Mouse (Mus musculus): ENCODE data around the gene Spop. TPM values are rescaled to one million over a fixed set of nuclear protein-coding genes. Genes with fewer than 3 reads are reported as not detected.

The Spop gene
- polyA plus RNA-seq, 1 experiment from 2014 or later, result 112 TPM

DNA sequence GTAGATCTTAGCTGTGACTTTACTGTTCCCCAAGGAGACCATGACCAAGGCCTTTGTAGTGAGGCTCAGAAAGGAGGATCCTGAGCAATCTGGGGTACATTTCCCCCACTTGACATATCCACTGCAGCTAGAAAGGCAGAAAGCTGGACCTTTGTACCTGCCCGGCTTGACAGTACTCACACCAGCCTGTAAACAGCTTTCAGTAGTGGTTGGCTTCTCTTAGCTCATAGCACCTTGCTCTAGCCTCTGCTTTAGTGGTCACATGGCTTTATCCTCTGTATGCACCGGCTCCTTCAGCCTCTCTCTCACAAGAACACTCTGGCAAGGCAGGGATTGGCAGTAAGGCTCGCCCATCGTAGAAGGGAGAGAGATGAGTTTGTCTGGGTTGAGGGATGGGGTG lies 45.0 kb upstream of the Spop start:
- Histone ChIP-seq H3K9me3 (ENCODE audit: low read depth, low read length) (no peaks in the 10 kb centered on the region), H3K27me3 (ENCODE audit: insufficient read depth, low read length) (no peaks in the 10 kb centered on the region), H3K4me1 (ENCODE audit: insufficient read depth) (no peaks in the 10 kb centered on the region), H3K36me3 (ENCODE audit: insufficient read depth) (peaks cover 17% of the 10 kb centered on the region; the same call in 1 of the 2 replicates), H3K4me2 (no peak overlapping the region), H3K4me3 (ENCODE audit: low read depth, low read length) (no peak overlapping the region), H3K27ac (ENCODE audit: low read depth) (no peak overlapping the region), H3K9ac (no peak overlapping the region)
- no peak for TF ChIP-seq CTCF (IDR thresholded peaks at IDR 0.05; ENCODE audit: low read depth)
- WGBS, result 87% methylated on average over 4 of the region's 4 CpGs
- DNase-seq, result no peak
- no peak for ATAC-seq (ENCODE audit: insufficient read depth)

DNA sequence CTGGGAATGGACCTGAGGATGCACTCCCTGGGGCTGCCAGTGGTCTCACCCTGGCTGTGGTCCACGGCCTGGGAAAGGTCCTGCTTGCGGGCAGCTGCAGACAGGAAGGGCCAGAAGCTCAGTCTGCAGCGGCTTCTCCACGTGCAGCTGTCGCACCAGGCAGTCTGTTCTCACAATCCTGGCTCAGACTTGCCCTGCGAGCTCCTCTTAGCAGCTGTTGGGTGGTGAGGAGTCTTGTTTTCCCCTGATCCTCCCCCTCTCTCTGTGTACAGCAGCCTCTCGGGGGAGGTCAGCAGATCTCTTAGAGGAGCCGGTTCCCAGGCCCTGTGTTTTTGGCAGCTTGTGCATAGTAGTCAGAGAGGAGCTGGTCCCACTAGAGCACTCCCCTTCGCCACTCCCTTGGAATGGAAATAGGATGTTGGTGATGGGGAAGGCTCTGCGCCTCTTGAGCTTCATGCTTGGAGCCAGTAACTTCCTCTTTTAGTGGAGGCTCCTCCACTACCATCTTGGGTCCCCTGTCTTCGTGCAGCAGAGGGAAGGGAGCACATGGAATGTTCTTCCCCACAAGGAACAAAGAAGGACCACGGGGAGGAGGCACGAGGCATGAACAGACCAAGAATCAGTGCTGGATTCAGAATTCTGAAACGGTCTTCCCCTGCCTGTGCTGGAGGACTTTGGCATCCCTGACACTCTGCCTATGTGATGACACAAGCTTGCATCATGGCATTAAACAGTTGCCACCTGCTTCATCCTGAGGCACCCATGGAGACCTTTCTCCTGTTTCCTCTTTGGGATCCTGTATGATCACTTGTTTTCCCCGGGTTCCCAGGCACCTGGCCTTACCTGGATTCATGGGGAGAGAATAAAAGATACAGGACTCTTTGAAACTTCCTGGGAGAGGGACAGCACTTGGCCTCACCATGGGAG lies 43.7 kb upstream of the Spop start:
- H3K27me3 ChIP-seq (ENCODE audit: insufficient read depth, low read length), result no peaks in the 10 kb centered on the region
- no peaks in the 10 kb centered on the region for H3K9me3 ChIP-seq (ENCODE audit: low read depth, low read length)
- no peak overlapping the region for H3K9ac ChIP-seq
- no peaks in the 10 kb centered on the region for H3K4me1 ChIP-seq (ENCODE audit: insufficient read depth)
- ATAC-seq (ENCODE audit: insufficient read depth) (peak; percentile 67), DNase-seq (peak; percentile 66)
- 54% methylated on average over 15 of the region's 15 CpGs for WGBS
- no peak for TF ChIP-seq CTCF (IDR thresholded peaks at IDR 0.05; ENCODE audit: low read depth)
- no peak overlapping the region for H3K4me3 ChIP-seq (ENCODE audit: low read depth, low read length)
- peaks cover 27% of the 10 kb centered on the region; the same call in 1 of the 2 replicates for H3K36me3 ChIP-seq (ENCODE audit: insufficient read depth)
- no peak overlapping the region for H3K4me2 ChIP-seq
- 0 out of 2 replicates have a peak overlapping the region, but pooled peaks have one; percentile 27 for H3K27ac ChIP-seq (ENCODE audit: low read depth)

DNA sequence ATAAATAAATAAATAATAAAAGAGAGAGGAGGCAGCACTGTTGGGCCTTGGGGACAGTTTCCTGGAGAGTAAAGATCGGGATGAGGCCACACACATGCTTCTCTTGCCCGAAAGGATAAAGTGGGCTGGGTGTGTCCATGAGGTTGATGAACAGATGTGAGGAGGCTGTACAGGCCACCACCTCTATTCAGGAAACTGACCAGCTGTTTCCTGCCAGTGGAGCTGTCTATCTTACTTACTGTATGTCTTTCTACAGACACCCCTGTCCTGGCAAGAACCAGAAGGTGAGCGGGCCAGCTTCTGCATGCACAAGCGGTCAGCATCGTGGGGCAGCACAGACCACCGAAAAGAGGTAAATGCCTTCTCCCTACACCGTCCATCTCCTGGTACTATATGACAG lies 42.7 kb upstream of the Spop start:
- Histone ChIP-seq H3K27ac (ENCODE audit: low read depth) (no peak overlapping the region), H3K27me3 (ENCODE audit: insufficient read depth, low read length) (no peaks in the 10 kb centered on the region), H3K36me3 (ENCODE audit: insufficient read depth) (peaks cover 36% of the 10 kb centered on the region; the same call in 1 of the 2 replicates), H3K4me3 (ENCODE audit: low read depth, low read length) (no peak overlapping the region), H3K4me2 (no peak overlapping the region), H3K4me1 (ENCODE audit: insufficient read depth) (no peaks in the 10 kb centered on the region), H3K9ac (no peak overlapping the region), H3K9me3 (ENCODE audit: low read depth, low read length) (no peaks in the 10 kb centered on the region)
- DNase-seq, result no peak
- WGBS, result 85% methylated on average over 7 of the region's 7 CpGs
- TF ChIP-seq CTCF (IDR thresholded peaks at IDR 0.05; ENCODE audit: low read depth), result no peak
- ATAC-seq (ENCODE audit: insufficient read depth), result no peak

DNA sequence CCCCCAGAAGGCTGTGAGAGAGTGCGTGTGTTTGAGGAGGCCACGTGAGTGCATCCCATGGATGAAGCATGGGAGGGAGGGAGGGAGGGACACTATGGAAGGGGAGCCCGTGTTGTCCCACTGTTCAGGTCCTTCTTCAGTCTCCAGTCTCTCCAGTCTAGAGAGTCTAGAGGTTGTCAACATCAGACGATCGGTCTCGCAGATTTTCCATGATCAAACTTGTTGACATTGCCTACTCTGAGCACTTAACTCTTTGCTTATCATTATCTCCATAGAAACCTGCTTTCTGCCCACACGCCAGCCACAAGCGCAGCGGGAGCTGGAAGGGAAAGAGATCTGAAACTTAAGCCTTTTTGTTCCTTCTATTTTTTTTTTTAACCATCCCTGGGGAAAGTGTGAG lies 35.0 kb upstream of the Spop start:
- Histone ChIP-seq H3K9ac (no peak overlapping the region), H3K4me3 (ENCODE audit: low read depth, low read length) (no peak overlapping the region), H3K9me3 (ENCODE audit: low read depth, low read length) (no peaks in the 10 kb centered on the region), H3K36me3 (ENCODE audit: insufficient read depth) (peaks cover 63% of the 10 kb centered on the region), H3K4me1 (ENCODE audit: insufficient read depth) (no peaks in the 10 kb centered on the region), H3K27ac (ENCODE audit: low read depth) (no peak overlapping the region), H3K27me3 (ENCODE audit: insufficient read depth, low read length) (no peaks in the 10 kb centered on the region), H3K4me2 (no peak overlapping the region)
- peak; percentile 23 for DNase-seq
- TF ChIP-seq CTCF (IDR thresholded peaks at IDR 0.05; ENCODE audit: low read depth), result no peak
- WGBS, result 59% methylated on average over 9 of the region's 9 CpGs
- no peak for ATAC-seq (ENCODE audit: insufficient read depth)

DNA sequence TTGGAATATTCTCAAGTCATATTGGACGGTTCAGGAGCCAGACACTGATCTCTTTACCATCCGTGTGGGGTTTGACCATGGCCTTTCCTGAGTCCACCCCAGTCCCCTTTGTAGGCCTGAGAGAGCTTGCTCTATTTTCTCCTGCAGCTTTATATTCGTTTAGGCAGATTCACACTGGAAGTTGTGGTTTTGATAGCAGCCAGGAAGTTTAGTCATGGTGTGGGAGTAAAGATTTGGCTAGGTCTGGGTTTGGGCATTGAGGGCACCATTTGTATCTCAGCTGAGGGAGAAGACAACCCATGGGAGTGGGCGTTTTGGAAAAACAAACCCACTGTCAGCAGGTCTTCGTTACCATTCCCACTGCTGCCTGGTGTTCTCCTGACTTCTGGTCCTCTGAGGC lies 34.3 kb upstream of the Spop start:
- no peak overlapping the region for H3K27ac ChIP-seq (ENCODE audit: low read depth)
- H3K9me3 ChIP-seq (ENCODE audit: low read depth, low read length), result no peaks in the 10 kb centered on the region
- no peak for ATAC-seq (ENCODE audit: insufficient read depth)
- H3K36me3 ChIP-seq (ENCODE audit: insufficient read depth), result peaks cover 60% of the 10 kb centered on the region
- WGBS, result 68% methylated on average over 5 of the region's 5 CpGs
- no peaks in the 10 kb centered on the region for H3K4me1 ChIP-seq (ENCODE audit: insufficient read depth)
- no peaks in the 10 kb centered on the region for H3K27me3 ChIP-seq (ENCODE audit: insufficient read depth, low read length)
- DNase-seq, result no peak
- H3K4me3 ChIP-seq (ENCODE audit: low read depth, low read length), result no peak overlapping the region
- no peak for TF ChIP-seq CTCF (IDR thresholded peaks at IDR 0.05; ENCODE audit: low read depth)
- no peak overlapping the region for H3K9ac ChIP-seq
- no peak overlapping the region for H3K4me2 ChIP-seq

DNA sequence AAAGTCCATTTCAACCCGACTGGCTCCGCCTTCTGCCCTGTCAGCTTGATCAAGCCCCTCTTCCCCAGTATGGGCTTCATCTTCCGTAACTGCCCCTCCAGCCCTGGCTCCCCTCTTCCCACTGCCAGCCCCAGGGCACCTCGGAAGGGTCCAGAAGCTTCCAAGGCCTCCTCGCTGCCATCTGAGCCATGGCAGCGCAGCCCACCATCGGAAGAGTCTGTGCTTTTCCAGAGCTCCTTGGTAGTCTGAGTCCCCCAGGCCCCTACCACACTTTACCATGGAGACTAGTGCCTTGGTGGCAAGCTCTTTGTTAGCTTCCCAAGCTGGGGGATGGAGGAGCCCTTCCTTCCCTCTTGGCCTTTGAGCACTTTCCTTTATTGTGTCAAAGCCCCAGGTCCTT lies 33.2 kb upstream of the Spop start:
- Histone ChIP-seq H3K27ac (ENCODE audit: low read depth) (no peak overlapping the region), H3K9me3 (ENCODE audit: low read depth, low read length) (no peaks in the 10 kb centered on the region), H3K4me3 (ENCODE audit: low read depth, low read length) (no peak overlapping the region), H3K9ac (no peak overlapping the region), H3K36me3 (ENCODE audit: insufficient read depth) (peaks cover 48% of the 10 kb centered on the region), H3K27me3 (ENCODE audit: insufficient read depth, low read length) (no peaks in the 10 kb centered on the region), H3K4me1 (ENCODE audit: insufficient read depth) (peaks cover 3% of the 10 kb centered on the region; the same call in 1 of the 2 replicates), H3K4me2 (no peak overlapping the region)
- no peak for DNase-seq
- ATAC-seq (ENCODE audit: insufficient read depth), result no peak
- TF ChIP-seq CTCF (IDR thresholded peaks at IDR 0.05; ENCODE audit: low read depth), result no peak
- WGBS, result 92% methylated on average over 7 of the region's 7 CpGs

DNA sequence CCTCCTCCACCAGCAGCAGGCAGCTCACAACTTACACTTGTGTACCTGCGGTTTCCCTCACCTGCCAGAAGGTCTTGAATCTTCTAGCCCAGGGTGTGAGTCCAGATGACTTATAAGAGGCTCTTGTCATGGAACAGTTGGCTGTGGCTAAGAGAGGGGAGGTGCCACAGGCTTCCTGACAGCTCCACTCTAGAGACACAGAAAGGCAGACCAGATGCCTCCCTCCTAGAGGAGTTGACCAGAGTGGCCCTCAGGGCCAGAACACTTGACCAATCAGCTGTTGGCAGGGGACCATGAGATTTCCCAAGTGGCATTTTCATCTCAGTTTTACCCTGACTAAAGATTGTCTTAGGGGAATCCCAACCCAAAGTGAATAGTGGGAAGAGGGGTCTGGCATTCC lies 32.7 kb upstream of the Spop start:
- H3K36me3 ChIP-seq (ENCODE audit: insufficient read depth), result peaks cover 44% of the 10 kb centered on the region
- H3K4me1 ChIP-seq (ENCODE audit: insufficient read depth), result peaks cover 5% of the 10 kb centered on the region; the same call in 1 of the 2 replicates
- WGBS, result 92% methylated on average over 1 of the region's 1 CpGs
- H3K4me2 ChIP-seq, result no peak overlapping the region
- H3K9ac ChIP-seq, result no peak overlapping the region
- H3K4me3 ChIP-seq (ENCODE audit: low read depth, low read length), result no peak overlapping the region
- DNase-seq, result no peak
- H3K27ac ChIP-seq (ENCODE audit: low read depth), result no peak overlapping the region
- no peaks in the 10 kb centered on the region for H3K27me3 ChIP-seq (ENCODE audit: insufficient read depth, low read length)
- H3K9me3 ChIP-seq (ENCODE audit: low read depth, low read length), result no peaks in the 10 kb centered on the region
- no peak for TF ChIP-seq CTCF (IDR thresholded peaks at IDR 0.05; ENCODE audit: low read depth)
- no peak for ATAC-seq (ENCODE audit: insufficient read depth)
